Mouse (Mus musculus): ENCODE measurements around the gene Mettl25. TPM values are rescaled to one million over a fixed set of nuclear protein-coding genes. Genes with fewer than 3 reads are reported as not detected.

Gene Mettl25
- polyA plus RNA-seq, 1 experiment from 2014 or later: 10.8 TPM

DNA sequence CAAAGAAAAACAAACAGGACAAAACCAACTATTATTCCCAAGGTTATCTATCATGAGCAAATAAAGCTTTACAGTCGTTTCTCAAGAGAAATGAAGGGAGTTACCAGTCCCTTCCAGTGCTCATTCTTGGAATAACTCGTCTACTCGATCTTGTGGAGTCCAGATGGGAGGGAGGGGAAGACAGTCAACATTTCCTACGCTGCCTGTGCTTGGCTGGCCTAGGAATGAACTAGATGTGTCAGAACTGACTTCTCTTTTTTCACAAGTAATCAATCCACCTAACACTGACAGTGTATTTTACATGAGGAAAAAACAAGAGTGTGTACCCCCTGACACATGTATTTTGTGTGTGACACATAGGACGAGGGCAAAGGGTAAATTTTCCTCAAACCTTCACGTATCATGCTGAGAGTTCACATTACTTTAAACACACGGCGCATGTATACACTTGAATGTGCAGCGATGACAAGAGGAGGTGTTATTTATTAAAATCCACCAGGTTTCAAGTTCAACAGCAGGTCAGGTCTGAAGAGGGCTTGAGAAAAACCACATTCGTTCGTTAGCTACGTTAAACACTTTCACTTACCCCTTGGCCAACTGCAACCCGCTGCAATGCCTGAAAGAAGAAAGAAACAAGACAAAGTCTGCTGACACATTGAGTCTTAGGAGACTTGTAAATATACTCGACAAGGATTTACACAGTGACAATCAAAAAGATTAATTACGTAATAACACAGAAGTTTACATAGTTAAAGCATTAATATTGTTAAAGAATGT, 47.2 kb downstream of the Mettl25 start:
- H3K4me1 ChIP-seq: no peaks in the 10 kb centered on the region
- WGBS: 52% methylated on average over 15 of the region's 15 CpGs
- H3K9me3 ChIP-seq: no peaks in the 10 kb centered on the region
- H3K9ac ChIP-seq: no peak overlapping the region
- no peaks in the 10 kb centered on the region for H3K27me3 ChIP-seq
- no peak overlapping the region for H3K27ac ChIP-seq
- no peak for ATAC-seq (ENCODE audit: insufficient number of reproducible peaks, low FRiP score, low TSS enrichment, low read depth)
- H3K36me3 ChIP-seq: no peaks in the 10 kb centered on the region
- no peak overlapping the region for H3K4me2 ChIP-seq
- H3K4me3 ChIP-seq: no peak overlapping the region

DNA sequence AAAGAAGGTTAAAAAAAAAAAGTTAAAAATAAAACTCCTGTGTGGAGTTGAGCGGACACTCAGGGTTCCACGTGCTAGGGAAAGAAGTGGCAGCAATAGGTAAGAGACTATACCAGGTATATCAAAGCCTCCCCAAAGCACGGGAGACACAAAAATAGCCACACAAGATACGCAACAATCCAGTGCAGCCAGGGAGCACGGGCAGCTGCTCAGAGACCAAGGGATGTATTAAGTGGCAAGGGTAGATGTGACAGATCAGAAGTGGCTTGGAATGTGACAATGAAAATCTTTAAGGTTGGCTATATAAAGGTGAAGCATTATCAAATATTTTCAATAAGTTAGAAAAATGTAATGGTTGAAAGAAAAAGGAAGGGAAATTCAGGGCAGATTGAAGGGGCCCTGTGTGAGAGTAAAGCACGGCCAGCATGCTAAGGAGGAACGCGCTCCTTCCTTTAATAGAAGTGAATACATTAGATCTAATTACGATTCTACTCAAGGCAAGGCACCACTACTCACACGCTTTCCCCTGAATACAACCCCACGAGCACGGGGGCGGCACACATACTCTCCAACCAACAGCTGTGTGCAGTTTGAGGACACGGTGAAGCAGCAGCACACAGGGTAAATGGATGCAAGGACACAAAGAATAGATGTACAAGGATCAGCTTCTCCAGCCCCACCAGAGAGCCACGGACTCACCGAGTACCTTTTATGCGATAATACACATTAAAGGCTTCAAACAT, 52.3 kb downstream of the Mettl25 start:
- Histone ChIP-seq H3K36me3 (no peaks in the 10 kb centered on the region), H3K27ac (no peak overlapping the region), H3K4me2 (no peak overlapping the region), H3K9ac (no peak overlapping the region), H3K27me3 (no peaks in the 10 kb centered on the region), H3K4me1 (no peaks in the 10 kb centered on the region), H3K9me3 (no peaks in the 10 kb centered on the region), H3K4me3 (no peak overlapping the region)
- 82% methylated on average over 17 of the region's 17 CpGs for WGBS
- ATAC-seq (ENCODE audit: insufficient number of reproducible peaks, low FRiP score, low TSS enrichment, low read depth): no peak

DNA sequence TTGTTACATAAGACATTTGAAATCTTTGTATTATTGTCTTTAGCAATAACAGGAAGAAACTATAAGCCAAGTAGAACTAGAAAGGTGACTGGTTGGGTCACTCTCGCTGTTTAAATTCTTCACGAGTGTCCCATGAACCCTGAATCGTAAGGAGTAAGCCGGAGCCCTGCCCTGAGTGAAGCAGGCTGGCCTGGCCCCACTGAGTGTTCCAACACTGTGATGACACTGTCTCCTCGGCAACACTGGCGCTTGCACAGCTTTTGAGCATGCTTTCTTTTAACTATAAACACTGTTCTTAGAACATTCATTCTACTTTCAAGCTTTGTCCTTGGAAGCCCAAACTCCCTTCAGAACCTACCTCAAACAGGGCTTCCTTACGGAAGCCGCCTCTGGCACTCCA, 57.4 kb downstream of the Mettl25 start:
- ATAC-seq (ENCODE audit: insufficient number of reproducible peaks, low FRiP score, low TSS enrichment, low read depth): no peak
- no peaks in the 10 kb centered on the region for H3K36me3 ChIP-seq
- no peak overlapping the region for H3K9ac ChIP-seq

DNA sequence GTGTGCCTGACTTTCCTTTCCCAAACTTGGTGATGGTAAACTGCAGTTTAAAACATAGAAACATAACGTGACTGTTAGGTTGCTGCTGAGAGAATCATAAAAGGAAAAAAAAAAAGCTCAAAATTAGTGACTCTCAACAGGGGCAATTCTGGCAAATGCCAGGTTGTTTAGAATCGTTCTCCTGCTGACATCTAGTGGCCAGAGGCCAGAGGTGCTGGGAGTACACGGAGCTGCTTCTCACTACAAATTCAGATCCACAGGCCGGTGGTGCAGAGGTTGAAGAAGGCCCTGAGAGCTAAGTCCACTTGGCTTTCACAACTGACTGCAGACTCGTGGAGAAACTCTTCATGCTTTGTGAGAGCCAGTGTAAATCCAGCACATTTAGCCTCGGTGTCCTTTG, 66.8 kb downstream of the Mettl25 start:
- H3K27ac ChIP-seq: no peak overlapping the region
- no peaks in the 10 kb centered on the region for H3K27me3 ChIP-seq
- no peaks in the 10 kb centered on the region for H3K9me3 ChIP-seq
- H3K4me3 ChIP-seq: no peak overlapping the region
- ATAC-seq (ENCODE audit: insufficient number of reproducible peaks, low FRiP score, low TSS enrichment, low read depth): no peak
- H3K9ac ChIP-seq: no peak overlapping the region
- no peaks in the 10 kb centered on the region for H3K36me3 ChIP-seq
- no peaks in the 10 kb centered on the region for H3K4me1 ChIP-seq
- 9% methylated on average over 6 of the region's 6 CpGs for WGBS
- no peak overlapping the region for H3K4me2 ChIP-seq

More for the DNA sequence above, 57.4 kb downstream of the Mettl25 start:
- no peaks in the 10 kb centered on the region for H3K27me3 ChIP-seq
- no peaks in the 10 kb centered on the region for H3K9me3 ChIP-seq
- H3K4me2 ChIP-seq: no peak overlapping the region
- 87% methylated on average over 8 of the region's 8 CpGs for WGBS
- H3K4me3 ChIP-seq: no peak overlapping the region
- no peak overlapping the region for H3K27ac ChIP-seq
- no peaks in the 10 kb centered on the region for H3K4me1 ChIP-seq

DNA sequence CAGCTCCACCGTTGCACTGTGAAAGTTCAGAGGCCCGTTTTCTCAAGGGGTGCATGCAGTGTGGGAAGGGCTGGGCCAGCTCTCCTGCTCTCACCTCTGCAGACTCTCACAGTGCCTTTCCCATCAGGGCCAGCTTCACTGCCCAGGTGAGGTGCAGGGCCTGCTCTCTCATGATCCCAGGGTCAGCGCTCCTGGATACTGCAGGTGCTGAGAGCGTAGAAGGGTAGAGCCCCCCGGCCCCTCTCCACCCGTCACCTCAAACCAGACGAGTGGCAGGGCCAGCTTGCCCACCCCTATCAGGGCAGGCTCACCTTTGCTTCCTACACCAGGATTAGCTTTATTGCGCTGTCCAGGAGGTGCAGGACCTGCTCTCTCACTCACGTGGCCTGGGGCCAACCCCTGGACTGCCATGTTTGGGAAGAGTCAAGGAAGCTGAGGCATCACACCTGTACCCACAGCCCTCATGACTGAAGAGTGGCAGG, 68.3 kb downstream of the Mettl25 start:
- Histone ChIP-seq H3K4me3 (no peak overlapping the region), H3K4me2 (no peak overlapping the region), H3K4me1 (no peaks in the 10 kb centered on the region), H3K9me3 (no peaks in the 10 kb centered on the region), H3K36me3 (no peaks in the 10 kb centered on the region), H3K27ac (no peak overlapping the region), H3K9ac (no peak overlapping the region), H3K27me3 (no peaks in the 10 kb centered on the region)
- 85% methylated on average over 9 of the region's 9 CpGs for WGBS
- 0 out of 2 replicates have a peak, but pooled peaks have one; percentile 40 for ATAC-seq (ENCODE audit: insufficient number of reproducible peaks, low FRiP score, low TSS enrichment, low read depth)

DNA sequence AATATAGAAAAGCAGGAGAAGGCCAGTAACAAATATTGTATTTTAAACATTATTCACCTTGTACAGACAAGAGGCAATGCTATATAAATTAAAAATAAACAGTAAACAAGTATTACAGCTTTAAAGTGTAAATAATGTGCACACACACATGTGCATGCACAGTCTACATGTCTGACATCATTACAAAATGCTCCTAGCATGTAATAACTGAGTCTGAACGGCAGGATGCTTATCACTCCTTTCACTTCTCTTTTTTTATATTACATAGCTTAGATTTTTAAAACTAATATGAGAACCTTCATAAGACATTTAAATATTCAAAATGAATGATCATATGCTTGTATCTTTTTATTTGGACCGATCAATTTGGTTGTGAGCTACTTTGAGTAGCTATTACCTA, 77.2 kb downstream of the Mettl25 start:
- no peaks in the 10 kb centered on the region for H3K9me3 ChIP-seq
- H3K4me1 ChIP-seq: no peaks in the 10 kb centered on the region
- no peaks in the 10 kb centered on the region for H3K36me3 ChIP-seq
- H3K27ac ChIP-seq: no peak overlapping the region
- ATAC-seq (ENCODE audit: insufficient number of reproducible peaks, low FRiP score, low TSS enrichment, low read depth): no peak
- WGBS: 62% methylated on average over 2 of the region's 2 CpGs
- H3K27me3 ChIP-seq: no peaks in the 10 kb centered on the region
- H3K4me2 ChIP-seq: no peak overlapping the region
- no peak overlapping the region for H3K4me3 ChIP-seq
- no peak overlapping the region for H3K9ac ChIP-seq

DNA sequence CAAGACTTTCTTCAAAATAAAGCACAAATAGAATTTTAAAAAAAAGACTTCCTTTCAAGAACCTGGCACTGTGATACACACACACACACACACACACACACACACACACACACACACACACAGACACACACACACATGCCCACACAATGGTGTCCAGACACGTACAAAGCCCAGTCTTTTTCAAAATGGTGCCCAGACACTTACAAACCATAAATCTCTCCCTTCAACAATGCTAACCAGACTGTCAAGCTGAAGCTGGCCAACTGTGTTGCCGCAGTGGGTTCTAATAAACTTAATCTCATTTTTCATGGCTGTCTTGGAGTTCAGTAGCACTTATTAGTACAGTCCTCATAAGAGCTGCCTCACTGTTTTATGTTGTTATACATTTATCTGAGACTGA, 80.7 kb downstream of the Mettl25 start:
- H3K4me1 ChIP-seq: no peaks in the 10 kb centered on the region
- WGBS: 53% methylated on average over 2 of the region's 2 CpGs
- no peak overlapping the region for H3K9ac ChIP-seq
- no peaks in the 10 kb centered on the region for H3K36me3 ChIP-seq
- H3K4me3 ChIP-seq: no peak overlapping the region
- no peaks in the 10 kb centered on the region for H3K27me3 ChIP-seq
- H3K27ac ChIP-seq: no peak overlapping the region
- no peak overlapping the region for H3K4me2 ChIP-seq
- ATAC-seq (ENCODE audit: insufficient number of reproducible peaks, low FRiP score, low TSS enrichment, low read depth): no peak
- H3K9me3 ChIP-seq: no peaks in the 10 kb centered on the region

DNA sequence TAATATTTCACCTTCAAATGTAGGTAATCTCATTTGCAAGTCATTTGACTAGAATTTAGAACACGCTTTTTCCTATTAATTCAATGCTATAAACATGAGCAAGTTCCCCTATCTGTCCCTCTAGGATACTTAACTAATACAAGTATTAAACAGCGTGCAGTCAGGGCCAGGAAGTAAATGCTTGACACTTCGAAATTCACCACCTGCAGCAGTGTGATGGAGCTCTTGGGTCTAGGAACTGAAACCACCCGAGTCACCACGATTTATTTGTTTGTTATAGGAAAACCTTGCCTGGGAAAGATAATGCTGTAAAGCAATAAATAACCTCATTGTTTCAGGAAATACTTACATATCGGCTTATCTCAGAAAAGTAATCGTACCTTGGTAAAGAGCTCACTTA, 81.1 kb downstream of the Mettl25 start:
- no peak for ATAC-seq (ENCODE audit: insufficient number of reproducible peaks, low FRiP score, low TSS enrichment, low read depth)
- H3K36me3 ChIP-seq: no peaks in the 10 kb centered on the region
- H3K9me3 ChIP-seq: no peaks in the 10 kb centered on the region
- H3K27me3 ChIP-seq: no peaks in the 10 kb centered on the region
- H3K27ac ChIP-seq: no peak overlapping the region
- no peak overlapping the region for H3K4me3 ChIP-seq
- 68% methylated on average over 7 of the region's 7 CpGs for WGBS
- no peaks in the 10 kb centered on the region for H3K4me1 ChIP-seq
- H3K4me2 ChIP-seq: no peak overlapping the region
- H3K9ac ChIP-seq: no peak overlapping the region

DNA sequence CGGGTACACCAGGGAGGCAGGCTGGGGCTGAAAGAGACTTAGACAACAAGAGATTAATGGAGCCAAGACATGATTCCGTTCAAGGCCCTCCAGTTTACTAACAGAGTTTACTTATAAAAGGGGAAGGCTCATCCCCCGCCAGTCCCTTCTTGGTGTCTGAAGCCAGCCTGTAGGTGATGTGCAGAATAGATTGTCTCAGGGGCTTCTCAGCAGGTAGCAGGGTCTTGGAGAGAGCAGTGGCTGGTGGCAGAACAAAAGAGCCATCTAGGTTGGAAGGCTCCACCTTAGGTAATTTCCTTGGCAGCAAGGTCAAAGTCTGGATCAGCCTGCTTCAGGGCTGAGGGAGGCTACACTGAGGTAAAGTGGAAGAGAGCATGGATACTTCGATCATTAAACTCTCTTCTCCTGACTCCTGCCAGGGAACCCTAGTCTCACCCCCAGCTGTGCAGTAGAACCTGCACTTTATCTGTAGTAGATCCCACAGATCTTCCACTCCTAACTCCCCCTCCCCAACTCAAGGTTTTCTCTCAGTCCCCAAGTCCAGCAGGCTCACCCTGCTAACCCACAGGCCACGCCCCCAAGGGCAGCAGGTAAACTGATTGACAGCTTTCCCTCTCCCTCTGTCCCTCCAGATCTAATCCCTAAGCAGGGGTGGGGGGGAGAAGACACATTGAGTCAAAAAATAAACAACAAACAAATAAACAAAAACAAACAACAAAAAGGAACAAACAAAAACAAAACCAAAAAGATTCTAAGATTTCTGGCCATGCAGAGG, 87.2 kb downstream of the Mettl25 start:
- H3K4me1 ChIP-seq: no peaks in the 10 kb centered on the region
- no peaks in the 10 kb centered on the region for H3K9me3 ChIP-seq
- no peak for ATAC-seq (ENCODE audit: insufficient number of reproducible peaks, low FRiP score, low TSS enrichment, low read depth)
- 81% methylated on average over 5 of the region's 5 CpGs for WGBS
- H3K36me3 ChIP-seq: no peaks in the 10 kb centered on the region
- no peak overlapping the region for H3K4me3 ChIP-seq
- H3K27ac ChIP-seq: no peak overlapping the region
- no peaks in the 10 kb centered on the region for H3K27me3 ChIP-seq
- H3K4me2 ChIP-seq: no peak overlapping the region
- H3K9ac ChIP-seq: no peak overlapping the region

DNA sequence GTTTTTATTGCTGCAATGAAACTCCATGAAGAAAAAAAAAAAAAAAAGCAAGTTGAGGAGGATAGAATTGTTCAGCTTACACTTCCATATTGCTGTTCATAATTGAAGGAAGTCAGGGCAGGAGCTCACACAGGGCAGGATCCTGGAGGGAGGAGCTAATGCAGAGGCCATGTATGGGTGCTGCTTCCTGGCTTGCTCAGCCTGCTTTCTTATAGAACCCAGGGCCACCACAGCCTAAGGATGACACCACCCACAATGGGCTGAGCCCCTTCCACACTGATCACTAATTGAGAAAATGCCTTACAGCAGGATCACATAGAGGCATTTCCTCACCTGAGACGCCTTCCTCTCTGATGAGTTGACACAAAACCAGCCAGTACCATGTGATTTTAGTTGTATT, 95.2 kb downstream of the Mettl25 start:
- no peaks in the 10 kb centered on the region for H3K27me3 ChIP-seq
- no peaks in the 10 kb centered on the region for H3K4me1 ChIP-seq
- H3K4me2 ChIP-seq: no peak overlapping the region
- H3K27ac ChIP-seq: no peak overlapping the region
- no peaks in the 10 kb centered on the region for H3K36me3 ChIP-seq
- 63% methylated on average over 1 of the region's 1 CpGs for WGBS
- ATAC-seq (ENCODE audit: insufficient number of reproducible peaks, low FRiP score, low TSS enrichment, low read depth): no peak
- H3K9ac ChIP-seq: no peak overlapping the region
- H3K4me3 ChIP-seq: no peak overlapping the region
- H3K9me3 ChIP-seq: no peaks in the 10 kb centered on the region

DNA sequence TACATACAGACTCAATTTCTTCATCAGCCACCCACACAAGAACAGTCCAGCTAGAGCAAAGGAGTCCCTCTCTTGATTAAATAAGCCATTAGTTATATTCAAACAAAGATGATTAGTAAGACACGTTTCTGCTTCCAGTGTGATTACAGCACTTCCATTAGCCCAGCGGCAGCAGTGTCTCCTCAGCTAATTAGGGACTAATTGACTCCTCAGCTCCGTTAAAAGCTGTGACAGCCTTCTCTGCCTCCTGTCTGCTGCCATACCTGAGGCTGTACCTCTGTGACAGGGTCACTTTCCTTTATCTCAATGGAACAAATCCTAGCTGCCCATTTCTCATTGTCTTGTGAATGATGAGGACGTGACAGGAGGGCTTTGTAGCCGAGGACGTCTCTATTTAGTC, 99.4 kb downstream of the Mettl25 start:
- H3K4me3 ChIP-seq: no peak overlapping the region
- no peak for ATAC-seq (ENCODE audit: insufficient number of reproducible peaks, low FRiP score, low TSS enrichment, low read depth)
- 63% methylated on average over 6 of the region's 6 CpGs for WGBS
- H3K27me3 ChIP-seq: no peaks in the 10 kb centered on the region
- H3K36me3 ChIP-seq: no peaks in the 10 kb centered on the region
- H3K4me1 ChIP-seq: no peaks in the 10 kb centered on the region
- H3K9ac ChIP-seq: no peak overlapping the region
- H3K27ac ChIP-seq: no peak overlapping the region
- no peak overlapping the region for H3K4me2 ChIP-seq
- no peaks in the 10 kb centered on the region for H3K9me3 ChIP-seq

DNA sequence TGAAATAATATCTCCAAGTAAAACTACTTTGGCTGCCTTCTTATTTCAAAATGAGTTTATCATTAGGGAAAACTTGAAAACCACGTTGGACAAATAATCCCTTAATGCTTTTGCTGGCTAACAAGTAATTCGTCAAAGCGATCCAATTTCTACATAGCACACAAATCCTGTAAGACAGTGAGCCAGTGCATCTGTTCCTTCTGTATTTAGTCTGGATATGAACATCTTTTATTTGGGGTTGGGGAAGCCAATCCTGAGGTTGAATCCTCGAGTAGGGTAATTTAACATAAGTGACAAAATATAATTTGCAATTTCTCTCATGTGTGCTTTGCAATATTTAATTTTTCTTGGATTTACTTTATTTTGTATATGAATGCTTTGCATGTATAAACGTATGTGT, 102.2 kb downstream of the Mettl25 start:
- WGBS: 68% methylated on average over 5 of the region's 5 CpGs

More for the DNA sequence above, 102.2 kb downstream of the Mettl25 start:
- Histone ChIP-seq H3K27me3 (no peaks in the 10 kb centered on the region), H3K4me1 (no peaks in the 10 kb centered on the region), H3K36me3 (no peaks in the 10 kb centered on the region), H3K4me3 (no peak overlapping the region), H3K27ac (no peak overlapping the region), H3K9me3 (no peaks in the 10 kb centered on the region), H3K9ac (no peak overlapping the region), H3K4me2 (no peak overlapping the region)
- ATAC-seq (ENCODE audit: insufficient number of reproducible peaks, low FRiP score, low TSS enrichment, low read depth): no peak
